Mouse (Mus musculus) mesoderm, embryonic 11.5 days (tissue): ENCODE data around the gene Slc38a9.

Experiments
- DNase-seq: peaks from one replicate; pipeline ENCODE4 v3.0.0-alpha.2; 2012; ENCODE audit warnings: low read depth, low spot score

The Slc38a9 gene

GRCm38 (mm10) chr13:112744061-112744849 is 83.7 kb downstream of the Slc38a9 start:
- DNase-seq, result no peak

DNA sequence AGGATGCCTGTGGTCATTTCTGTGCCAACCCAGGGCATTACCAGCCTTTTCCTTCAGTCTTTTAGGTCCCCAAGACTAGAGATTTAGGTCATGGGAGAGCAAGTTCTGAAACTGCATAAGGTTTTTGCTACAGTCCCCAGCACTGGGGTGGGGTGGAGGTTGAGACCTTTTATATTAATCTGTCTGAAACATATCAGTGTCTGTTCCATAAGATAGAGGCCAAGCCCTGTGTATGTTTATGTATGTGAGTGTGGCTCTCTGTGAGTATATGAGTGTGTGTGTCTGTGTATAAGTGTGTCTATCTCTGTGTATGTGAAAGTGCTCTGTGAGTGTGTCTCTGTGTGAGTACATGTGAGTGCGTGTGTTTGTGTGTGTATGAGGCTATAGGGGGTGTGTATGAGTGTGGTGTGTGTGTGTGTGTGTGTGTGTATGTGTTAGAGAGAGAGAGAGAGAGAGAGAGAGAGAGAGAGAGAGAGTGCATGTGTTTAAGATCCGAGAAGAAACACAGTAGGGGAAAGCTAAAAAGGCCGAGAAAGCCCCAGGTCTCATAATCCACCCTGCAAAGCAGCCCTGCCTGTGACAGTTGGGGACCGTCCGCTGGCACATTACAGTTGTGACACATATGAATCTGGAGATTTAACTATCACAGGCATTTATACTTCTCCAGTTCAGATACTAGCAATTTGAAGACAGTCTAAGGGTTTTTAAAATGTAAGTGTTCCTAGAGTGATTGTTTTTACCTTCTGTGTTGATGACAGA is 85.6 kb downstream of the Slc38a9 start:
- DNase-seq, result no peak

DNA sequence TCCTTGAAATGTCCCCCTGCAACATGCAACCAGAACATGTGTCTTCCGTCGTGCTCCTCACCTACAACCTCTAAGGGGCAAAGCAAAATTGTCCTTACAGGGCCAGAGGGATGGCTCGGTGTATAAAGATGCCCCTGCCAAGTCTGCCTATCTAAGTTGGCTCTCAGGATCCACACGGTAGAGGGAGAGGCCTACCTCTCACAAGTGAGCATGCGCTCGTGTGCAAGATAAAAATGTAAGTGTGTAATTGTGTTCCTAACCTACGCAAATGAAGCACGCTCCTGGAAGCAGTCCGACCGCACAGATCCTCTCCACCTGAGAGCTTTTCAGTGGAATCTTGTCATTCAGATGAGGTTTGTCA is 86.1 kb downstream of the Slc38a9 start:
- DNase-seq, result no peak

DNA sequence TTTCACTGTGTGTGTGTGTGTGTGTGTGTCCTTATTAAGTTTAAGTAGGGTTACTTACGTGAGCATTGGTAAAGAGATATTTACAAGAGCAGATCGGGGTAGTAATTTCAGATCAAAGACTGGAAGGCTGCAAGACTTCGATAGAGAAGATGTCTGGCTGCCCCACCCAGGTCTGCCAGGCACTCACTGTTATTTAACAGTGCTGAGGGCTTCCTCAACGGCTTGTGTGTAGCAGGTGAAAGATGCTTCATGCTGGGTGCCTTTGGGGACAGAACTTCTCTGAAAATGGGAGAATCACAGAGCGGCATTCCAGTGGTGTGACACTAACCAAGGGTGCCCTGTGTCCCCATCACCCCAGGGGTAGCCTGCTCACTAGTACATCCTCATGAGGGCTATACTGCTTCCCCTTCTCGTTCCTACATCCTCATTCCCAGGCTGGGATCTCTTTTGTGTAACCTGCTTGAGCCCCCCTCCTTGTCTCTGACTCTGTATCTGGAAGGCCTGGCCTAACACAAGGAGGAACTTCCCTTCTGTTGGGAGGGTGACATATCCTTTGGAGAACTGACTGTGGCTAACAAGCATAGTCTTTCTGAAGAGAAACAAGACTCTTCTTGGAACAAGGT is 87.4 kb downstream of the Slc38a9 start:
- no peak for DNase-seq

- DNase-seq, result no peak
Measured at GRCm38 (mm10) chr13:112748808-112749510, 88.4 kb downstream of the Slc38a9 start.

DNA sequence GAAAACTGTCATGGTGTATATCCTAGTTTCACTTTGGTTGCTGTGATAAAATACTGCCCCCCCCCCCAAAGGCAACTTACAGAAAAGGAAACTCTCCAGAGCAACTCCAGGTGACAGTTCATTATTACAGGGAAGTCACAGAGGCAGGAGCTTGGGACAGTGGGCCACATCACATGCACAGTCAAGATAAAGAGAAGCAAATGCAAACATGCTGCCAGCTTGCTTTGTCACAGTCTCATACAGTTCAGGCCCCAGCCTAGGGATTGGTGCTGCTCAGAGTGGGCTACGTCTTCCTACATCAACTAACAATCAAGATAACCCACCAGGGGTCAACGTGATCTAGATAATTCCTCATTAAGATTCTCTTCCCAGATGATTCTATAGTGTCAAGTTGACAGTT is 89.3 kb downstream of the Slc38a9 start:
- DNase-seq, result no peak

- DNase-seq, result peak; percentile 58
Measured at GRCm38 (mm10) chr13:112751454-112752308, 91.1 kb downstream of the Slc38a9 start.

DNA sequence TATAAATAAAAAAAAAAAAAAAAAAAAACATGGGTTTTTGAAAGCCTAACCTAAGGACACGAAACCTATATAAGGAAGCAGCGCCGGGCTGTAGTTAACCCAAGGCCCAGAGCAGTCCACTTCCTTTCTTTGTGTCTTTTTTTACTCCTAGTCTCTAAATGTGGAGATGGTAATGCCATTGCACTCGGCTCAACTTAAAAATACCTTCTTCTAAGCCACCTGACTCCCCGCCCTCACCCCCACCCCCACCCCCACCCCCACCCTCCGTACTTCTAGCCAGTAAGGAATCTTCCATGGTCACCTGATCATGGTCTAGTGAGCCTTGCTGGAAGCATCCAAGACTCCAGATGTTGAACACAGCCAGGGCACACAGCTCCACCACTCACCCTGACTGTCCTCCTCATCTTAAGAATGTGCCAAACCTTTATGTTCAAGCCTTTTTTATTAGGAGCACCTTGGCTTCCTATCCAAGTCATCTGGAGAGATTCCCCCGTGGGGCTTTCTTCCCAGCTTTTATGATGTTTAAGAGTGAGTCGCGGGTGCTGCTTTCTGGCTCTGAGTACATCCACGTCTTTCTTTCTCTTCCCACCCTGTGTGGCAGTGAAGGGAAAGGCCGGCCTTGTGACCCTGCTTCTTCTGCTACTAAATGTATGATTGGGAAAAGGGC is 91.9 kb downstream of the Slc38a9 start:
- no peak for DNase-seq

GRCm38 (mm10) chr13:112753522-112753921 is 93.0 kb downstream of the Slc38a9 start:
- no peak for DNase-seq

GRCm38 (mm10) chr13:112754871-112755270 is 94.3 kb downstream of the Slc38a9 start:
- DNase-seq, result peak; percentile 49

DNA sequence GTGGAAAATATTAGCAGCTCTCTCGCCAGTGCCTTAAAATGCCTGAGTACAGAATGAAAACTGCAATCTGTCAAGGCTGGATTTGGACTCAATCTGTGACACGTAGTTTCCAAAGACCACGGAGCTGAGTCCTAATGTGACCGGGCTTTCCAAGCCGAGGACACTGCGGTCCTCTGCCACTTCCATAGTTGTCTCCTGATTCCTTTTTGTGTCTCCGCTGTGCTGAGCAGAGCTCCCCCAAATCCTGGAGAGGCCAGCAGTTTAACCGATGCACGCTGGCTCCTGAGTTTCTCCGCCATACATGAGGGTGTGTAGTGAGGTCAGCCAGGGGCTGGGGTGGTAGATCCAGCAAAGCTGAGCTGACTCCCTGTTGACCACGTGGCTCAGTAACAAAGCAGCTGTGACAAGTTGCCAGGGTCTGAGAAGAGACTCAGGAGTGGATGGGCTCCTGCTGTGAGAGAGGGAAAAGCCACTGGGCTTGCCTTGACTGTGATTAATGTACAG is 95.0 kb downstream of the Slc38a9 start:
- DNase-seq, result peak; percentile 51

GRCm38 (mm10) chr13:112757395-112757794 is 96.8 kb downstream of the Slc38a9 start:
- no peak for DNase-seq

DNA sequence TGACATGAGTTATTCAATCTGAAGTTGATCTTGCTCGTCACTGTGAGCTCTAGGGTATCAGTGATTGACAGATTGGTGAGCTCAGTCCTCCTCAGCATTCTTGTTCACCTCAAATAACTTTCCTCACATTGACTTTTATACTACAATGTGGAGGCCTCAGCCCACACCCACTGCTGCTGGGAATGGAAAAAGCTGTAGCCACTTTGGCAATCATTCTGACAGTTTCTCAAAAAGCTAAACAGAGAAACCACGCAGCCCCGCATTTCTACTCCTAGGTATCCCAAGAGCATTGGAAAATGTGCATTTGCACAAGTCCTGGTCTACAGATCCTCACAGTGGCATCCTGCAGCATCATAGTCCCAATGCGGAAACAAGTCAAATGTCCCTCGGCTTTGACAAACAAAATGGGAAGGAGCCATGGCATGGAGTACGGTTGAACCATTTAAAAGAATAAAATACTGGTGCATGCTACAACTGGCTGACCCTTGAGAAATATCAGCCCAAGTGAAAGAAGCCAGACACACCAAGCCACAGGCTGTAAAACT is 98.1 kb downstream of the Slc38a9 start:
- no peak for DNase-seq

GRCm38 (mm10) chr13:112759364-112759763 is 98.8 kb downstream of the Slc38a9 start:
- no peak for DNase-seq

GRCm38 (mm10) chr13:112759777-112760537 is 99.4 kb downstream of the Slc38a9 start:
- DNase-seq, result no peak

GRCm38 (mm10) chr13:112760538-112760881 is 100.0 kb downstream of the Slc38a9 start:
- no peak for DNase-seq

DNA sequence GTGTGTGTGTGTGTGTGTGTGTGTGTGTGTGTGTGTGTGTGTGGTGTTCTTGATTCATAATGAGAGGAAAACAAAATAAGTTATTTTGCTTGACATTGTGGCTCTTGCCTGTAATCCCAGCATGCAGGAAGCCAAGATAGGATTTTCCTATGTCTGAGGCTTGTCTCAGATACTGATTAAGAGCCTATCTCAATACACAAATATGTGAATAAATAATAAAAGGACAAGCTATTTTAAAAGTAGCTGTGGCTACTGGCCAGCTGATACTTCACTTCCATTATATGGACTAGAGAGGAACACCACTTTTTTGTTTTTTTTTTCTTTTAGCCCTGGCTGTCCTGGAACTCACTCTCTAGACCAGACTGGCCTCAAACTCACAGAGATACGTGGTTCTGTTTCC is 101.2 kb downstream of the Slc38a9 start:
- DNase-seq, result no peak

- DNase-seq, result no peak
Measured at GRCm38 (mm10) chr13:112762548-112762947, 102.0 kb downstream of the Slc38a9 start.

GRCm38 (mm10) chr13:112763531-112764091 is 103.1 kb downstream of the Slc38a9 start:
- no peak for DNase-seq
